Mouse (Mus musculus): ENCODE results near the gene Rgs3.

- TF ChIP-seq POLR2A (IDR thresholded peaks at IDR 0.05; ENCODE audit: borderline replicate concordance, low read depth, low read length) = no peak
- no peak for TF ChIP-seq CTCF (IDR thresholded peaks at IDR 0.05; ENCODE audit: low read depth, low read length)
Observed at GRCm38 (mm10) chr4:62731531-62732063, 171.9 kb downstream of the Rgs3 start.
